Mouse (Mus musculus) neural tube, embryonic 14.5 days (tissue): Measurements from ENCODE around the gene Arid3a. TPM values are rescaled to one million over a fixed set of nuclear protein-coding genes. Genes with fewer than 3 reads are reported as not detected.
A peak's percentile ranks its signal among the peaks of the same experiment; 100 is the strongest.

Experiments
- ATAC-seq: fragments of 200-750 bp; cut with Nextera tagmentation; 2 replicates; pipeline ENCODE4 v1.8.0; 2017; ENCODE audit warnings: low read depth, mild to moderate bottlenecking, moderate TSS enrichment, moderate library complexity
- H3K27ac ChIP-seq: fragments of 300-500 bp; sonication (generic); 2 replicates; pipeline ENCODE4 v1.5.1; 2014; ENCODE audit warnings: low read depth, mild to moderate bottlenecking, control low read depth, low read length, moderate library complexity, mixed read lengths
- H3K27me3 ChIP-seq: fragments of 300-500 bp; sonication (generic); 2 replicates; pipeline ENCODE4 v1.6.1; 2014; ENCODE audit warnings: low read length; ENCODE audit not compliant: control insufficient read depth, insufficient read depth
- H3K36me3 ChIP-seq: fragments of 300-500 bp; sonication (generic); 2 replicates; pipeline ENCODE4 v1.6.1; 2014; ENCODE audit warnings: low read length, mixed read lengths; ENCODE audit not compliant: control insufficient read depth, insufficient read depth
- H3K4me1 ChIP-seq: fragments of 300-500 bp; sonication (generic); 2 replicates; pipeline ENCODE4 v1.6.1; 2014; ENCODE audit warnings: low read length; ENCODE audit not compliant: control insufficient read depth, insufficient read depth
- H3K4me2 ChIP-seq: fragments of 300-500 bp; sonication (generic); 2 replicates; pipeline ENCODE4 v1.6.1; 2014; ENCODE audit warnings: mild to moderate bottlenecking, low read depth, low read length, control low read depth
- H3K4me3 ChIP-seq: fragments of 300-500 bp; sonication (generic); 2 replicates; pipeline ENCODE4 v1.5.1; 2014; ENCODE audit warnings: low read depth, low read length, control low read depth, mixed read lengths
- H3K9ac ChIP-seq: fragments of 300-500 bp; sonication (generic); replicated peaks from 2 replicates; pipeline ENCODE4 v1.6.1; 2014; ENCODE audit warnings: low read depth, mild to moderate bottlenecking, control low read depth, low read length, mixed read lengths
- H3K9me3 ChIP-seq: fragments of 300-500 bp; sonication (generic); 2 replicates; pipeline ENCODE4 v1.6.1; 2016; ENCODE audit warnings: low read length; ENCODE audit not compliant: control insufficient read depth
- WGBS: fragments of 180-500 bp; shearing (Covaris S2); extraction: QIAGEN DNeasy Blood & Tissue Kit; methylation state at CpG from one replicate; pipeline ENCODE4 v1.1.7; 2014; 5-methylcytosine and 5-hydroxymethylcytosine counted together
- polyA plus RNA-seq: library from polyadenylated mRNA; unstranded; fragments of >200 nt; fragmentation: Nextera tagmentation; extraction: Ambion mirVana; gene quantifications from 2 replicates; pipeline ENCODE4 v1.2.1, GENCODE M21; 2014

Arid3a gene
- polyA plus RNA-seq, 1 experiment from 2014 or later = 5.1 TPM

- no peak for ATAC-seq
- Histone ChIP-seq H3K4me1 (peaks cover 4% of the 10 kb centered on the region; the same call in 1 of the 2 replicates), H3K27ac (no peak overlapping the region), H3K27me3 (no peaks in the 10 kb centered on the region), H3K9me3 (no peaks in the 10 kb centered on the region), H3K4me2 (no peak overlapping the region), H3K36me3 (peaks cover 9% of the 10 kb centered on the region; the same call in 1 of the 2 replicates), H3K4me3 (no peak overlapping the region), H3K9ac (no peak overlapping the region)
- WGBS = 95% methylated on average over 9 of the region's 9 CpGs
Measured at GRCm38 (mm10) chr10:79906712-79907111, 20.1 kb upstream of the Arid3a start.

GRCm38 (mm10) chr10:79907415-79907814 lies 19.4 kb upstream of the Arid3a start:
- 92% methylated on average over 10 of the region's 10 CpGs for WGBS
- no peak for ATAC-seq
- Histone ChIP-seq H3K4me2 (no peak overlapping the region), H3K4me1 (peaks cover 4% of the 10 kb centered on the region; the same call in 1 of the 2 replicates), H3K27ac (no peak overlapping the region), H3K9ac (no peak overlapping the region), H3K36me3 (peaks cover 9% of the 10 kb centered on the region; the same call in 1 of the 2 replicates), H3K4me3 (no peak overlapping the region), H3K27me3 (no peaks in the 10 kb centered on the region), H3K9me3 (no peaks in the 10 kb centered on the region)

GRCm38 (mm10) chr10:79908167-79909091 lies 18.4 kb upstream of the Arid3a start, which contains the start of gene Med16:
Gene Med16, minus strand, starts transcription at chr10:79908923.
- Histone ChIP-seq H3K36me3 (peaks cover 9% of the 10 kb centered on the region; the same call in 1 of the 2 replicates), H3K4me2 (peak within 1 kb of the TSS; percentile 48), H3K9me3 (no peaks in the 10 kb centered on the region), H3K27me3 (no peaks in the 10 kb centered on the region), H3K9ac (peak within 1 kb of the TSS; percentile 90), H3K4me1 (peaks cover 4% of the 10 kb centered on the region; the same call in 1 of the 2 replicates), H3K27ac (peak within 1 kb of the TSS; percentile 99), H3K4me3 (peak within 1 kb of the TSS; percentile 61)
- WGBS = 1% methylated on average over 52 of the region's 52 CpGs
- ATAC-seq = peak; percentile 93

- peak overlapping the region; percentile 83 for H3K27ac ChIP-seq
- H3K9ac ChIP-seq = peak overlapping the region; percentile 90; the same call in 1 of the 2 replicates
- no peaks in the 10 kb centered on the region for H3K9me3 ChIP-seq
- peak overlapping the region; percentile 36 for H3K4me2 ChIP-seq
- WGBS = 21% methylated on average over 14 of the region's 14 CpGs
- peak; percentile 61 for ATAC-seq
- H3K4me1 ChIP-seq = peaks cover 7% of the 10 kb centered on the region
- H3K27me3 ChIP-seq = no peaks in the 10 kb centered on the region
- H3K36me3 ChIP-seq = peaks cover 9% of the 10 kb centered on the region; the same call in 1 of the 2 replicates
- peak overlapping the region; percentile 61 for H3K4me3 ChIP-seq
Measured at GRCm38 (mm10) chr10:79909092-79909922, 17.5 kb upstream of the Arid3a start.

- peaks cover 9% of the 10 kb centered on the region; the same call in 1 of the 2 replicates for H3K36me3 ChIP-seq
- H3K4me2 ChIP-seq = no peak within 1 kb of the TSS
- H3K9ac ChIP-seq = no peak within 1 kb of the TSS
- 89% methylated on average over 4 of the region's 4 CpGs for WGBS
- peaks cover 16% of the 10 kb centered on the region for H3K4me1 ChIP-seq
- H3K27me3 ChIP-seq = no peaks in the 10 kb centered on the region
- ATAC-seq = no peak
- H3K4me3 ChIP-seq = no peak within 1 kb of the TSS; the same call in 1 of the 2 replicates
- H3K27ac ChIP-seq = peak within 1 kb of the TSS; percentile 83; the same call in 1 of the 2 replicates
- no peaks in the 10 kb centered on the region for H3K9me3 ChIP-seq
Measured at GRCm38 (mm10) chr10:79910556-79910955, 16.3 kb upstream of the Arid3a start, which contains the start of gene Gm26602. Gene Gm26602, plus strand, starts transcription at chr10:79910856.

- 66% methylated on average over 20 of the region's 20 CpGs for WGBS
- Histone ChIP-seq H3K36me3 (peaks cover 9% of the 10 kb centered on the region; the same call in 1 of the 2 replicates), H3K27ac (no peak overlapping the region), H3K27me3 (peaks cover under 1% of the 10 kb centered on the region; the same call in 1 of the 2 replicates), H3K9me3 (no peaks in the 10 kb centered on the region), H3K4me1 (peaks cover 26% of the 10 kb centered on the region), H3K9ac (no peak overlapping the region), H3K4me2 (no peak overlapping the region), H3K4me3 (no peak overlapping the region)
- ATAC-seq = no peak
Measured at GRCm38 (mm10) chr10:79912412-79912811, 14.4 kb upstream of the Arid3a start.

GRCm38 (mm10) chr10:79914131-79914947 lies 12.5 kb upstream of the Arid3a start:
- H3K9ac ChIP-seq = no peak overlapping the region
- no peak overlapping the region for H3K4me2 ChIP-seq
- H3K36me3 ChIP-seq = peaks cover 9% of the 10 kb centered on the region; the same call in 1 of the 2 replicates
- peaks cover 25% of the 10 kb centered on the region for H3K4me1 ChIP-seq
- no peak overlapping the region for H3K27ac ChIP-seq
- H3K27me3 ChIP-seq = peaks cover 19% of the 10 kb centered on the region
- H3K9me3 ChIP-seq = no peaks in the 10 kb centered on the region
- no peak overlapping the region for H3K4me3 ChIP-seq
- 74% methylated on average over 10 of the region's 11 CpGs for WGBS
- no peak for ATAC-seq
